Mouse (Mus musculus) midbrain, postnatal 0 days (tissue): ENCODE results near the gene Gm1330. TPM values are rescaled to one million over a fixed set of nuclear protein-coding genes. Genes with fewer than 3 reads are reported as not detected.
"Not testable (repeated sequence)": the region's sequence is repeated elsewhere in the genome, so short reads cannot be mapped to it uniquely, and the experiment has no call there.

Source experiments
- ATAC-seq: fragments of 200-750 bp; cut with Nextera tagmentation; 2 replicates; pipeline ENCODE4 v1.8.0; 2017; ENCODE audit warnings: moderate number of reproducible peaks, mild to moderate bottlenecking, moderate TSS enrichment, moderate library complexity; ENCODE audit not compliant: low FRiP score
- DNase-seq: peaks from one replicate; pipeline ENCODE4 v3.0.0-alpha.2; 2015; ENCODE audit warnings: low spot score
- H3K27ac ChIP-seq: fragments of 300-500 bp; sonication (generic); 2 replicates; pipeline ENCODE4 v1.5.1; 2014; ENCODE audit warnings: low read depth, mild to moderate bottlenecking, low read length, mixed read lengths
- H3K27me3 ChIP-seq: fragments of 300-500 bp; sonication (generic); 2 replicates; pipeline ENCODE4 v1.6.1; 2014; ENCODE audit warnings: low read length, control low read depth, mixed read lengths; ENCODE audit not compliant: insufficient read depth
- H3K36me3 ChIP-seq: fragments of 300-500 bp; sonication (generic); 2 replicates; pipeline ENCODE4 v1.6.1; 2014; ENCODE audit warnings: low read length, control low read depth, mixed read lengths; ENCODE audit not compliant: insufficient read depth
- H3K4me1 ChIP-seq: fragments of 300-500 bp; sonication (generic); 2 replicates; pipeline ENCODE4 v1.6.1; 2014; ENCODE audit warnings: mild to moderate bottlenecking, control low read depth, antibody characterized with exemption, low read length, mixed read lengths; ENCODE audit not compliant: insufficient read depth
- H3K4me2 ChIP-seq: fragments of 300-500 bp; sonication (generic); 2 replicates; pipeline ENCODE4 v1.6.1; 2014; ENCODE audit warnings: low read depth, mild to moderate bottlenecking, low read length, mixed read lengths; ENCODE audit not compliant: poor library complexity, severe bottlenecking
- H3K4me3 ChIP-seq: fragments of 300-500 bp; sonication (generic); 2 replicates; pipeline ENCODE4 v1.5.1; 2014; ENCODE audit warnings: low read depth, mild to moderate bottlenecking, low read length, moderate library complexity
- H3K9ac ChIP-seq: fragments of 300-500 bp; sonication (generic); replicated peaks from 2 replicates; pipeline ENCODE4 v1.6.1; 2014; ENCODE audit warnings: mild to moderate bottlenecking, low read length, moderate library complexity, mixed read lengths; ENCODE audit not compliant: poor library complexity, severe bottlenecking
- H3K9me3 ChIP-seq: fragments of 300-500 bp; sonication (generic); 2 replicates; pipeline ENCODE4 v1.6.1; 2016; ENCODE audit warnings: low read length, control low read depth
- CTCF ChIP-seq: IDR thresholded peaks from 2 replicates; pipeline ENCODE4 v1.5.1; 2016; ENCODE audit warnings: antibody characterized with exemption, mild to moderate bottlenecking
- WGBS: fragments of 180-500 bp; shearing (Covaris S2); extraction: QIAGEN DNeasy Blood & Tissue Kit; methylation state at CpG from one replicate; pipeline ENCODE4 v1.1.7; 2014; 5-methylcytosine and 5-hydroxymethylcytosine counted together
- polyA plus RNA-seq: library from polyadenylated mRNA; unstranded; fragments of >200 nt; fragmentation: Nextera tagmentation; extraction: Ambion mirVana; gene quantifications from 2 replicates; pipeline ENCODE4 v1.2.1, GENCODE M21; 2015
- total RNA-seq: library from RNA; depleted of rRNA; stranded (reverse); fragments of >200 nt; gene quantifications from 2 replicates; pipeline ENCODE4 v1.2.3, GENCODE M21; 2014; rRNA removed

The Gm1330 gene
- total RNA-seq (not detected in 2 replicates), polyA plus RNA-seq (not detected in 2 replicates)

- no peak within 1 kb of the TSS for H3K4me2 ChIP-seq
- H3K27me3 ChIP-seq = no peaks in the 10 kb centered on the region
- H3K4me1 ChIP-seq = no peaks in the 10 kb centered on the region
- no peak within 1 kb of the TSS for H3K27ac ChIP-seq
- DNase-seq (no peak), ATAC-seq (no peak)
- H3K9me3 ChIP-seq = no peaks in the 10 kb centered on the region
- no peak within 1 kb of the TSS for H3K4me3 ChIP-seq
- no peaks in the 10 kb centered on the region for H3K36me3 ChIP-seq
- no peak within 1 kb of the TSS for H3K9ac ChIP-seq
- no peak for TF ChIP-seq CTCF
Measured at GRCm38 (mm10) chr2:149003151-149003550, at the start of gene Gm1330. TSS of gene Gm1330 (minus strand) at chr2:149003251.

DNA sequence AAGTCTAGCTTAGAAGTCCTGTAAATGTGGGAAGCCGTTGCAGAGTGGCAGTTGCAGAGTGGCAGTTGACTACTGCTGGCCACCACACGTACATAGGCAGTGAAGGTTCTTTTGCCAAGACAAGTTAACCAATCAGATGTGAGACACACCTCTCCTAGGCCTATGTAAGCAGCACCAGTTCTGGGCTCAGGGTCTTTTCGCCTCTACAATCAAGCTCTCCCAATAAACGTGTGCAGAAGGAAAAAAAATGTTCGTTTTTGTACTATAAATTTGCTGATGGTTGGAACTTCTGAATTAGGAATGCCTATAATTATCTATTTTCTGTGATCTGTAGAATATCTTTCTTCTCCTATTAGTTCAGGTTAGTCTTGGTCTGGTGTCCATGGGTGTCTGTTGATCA, 14.1 kb upstream of the Gm1330 start, which contains the start of gene Gm10750:
Gene Gm10750 (minus strand): TSS at position 101 of the 400 bp plus-strand sequence.
- H3K36me3 ChIP-seq, ATAC-seq: not testable (repeated sequence)
- 80% methylated on average over 5 of the region's 5 CpGs for WGBS

DNA sequence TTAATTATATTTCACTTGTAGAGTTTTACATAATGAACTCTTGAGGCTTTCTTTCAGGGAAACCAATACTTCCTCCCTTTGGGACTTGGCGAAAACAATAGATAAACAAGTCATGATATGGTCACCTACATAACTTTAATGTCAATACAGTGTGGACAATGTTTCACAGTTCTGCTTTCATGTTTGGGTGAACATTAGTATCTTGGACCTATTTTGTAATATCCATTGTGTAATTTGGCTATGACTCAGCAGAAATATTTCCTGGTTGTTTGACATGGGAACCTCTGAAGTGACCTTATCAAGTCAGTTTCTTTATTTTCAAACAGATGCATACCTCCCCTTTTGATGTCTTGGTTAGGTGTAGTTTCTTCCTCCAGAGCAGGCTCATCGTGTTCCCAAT, 1.8 kb upstream of the Gm1330 start:
- Histone ChIP-seq H3K9me3 (no peaks in the 10 kb centered on the region), H3K27ac (no peak overlapping the region), H3K27me3 (no peaks in the 10 kb centered on the region), H3K36me3 (no peaks in the 10 kb centered on the region), H3K4me2 (no peak overlapping the region), H3K4me1 (no peaks in the 10 kb centered on the region), H3K9ac (no peak overlapping the region), H3K4me3 (no peak overlapping the region)
- WGBS = 73% methylated on average over 2 of the region's 2 CpGs
- no peak for ATAC-seq
- TF ChIP-seq CTCF = no peak
- DNase-seq = no peak

More for the DNA sequence above, 14.1 kb upstream of the Gm1330 start, which contains the start of gene Gm10750:
- H3K4me2 ChIP-seq, DNase-seq, H3K27me3 ChIP-seq, H3K9ac ChIP-seq, H3K9me3 ChIP-seq, H3K27ac ChIP-seq, H3K4me3 ChIP-seq, H3K4me1 ChIP-seq: not testable (repeated sequence)

DNA sequence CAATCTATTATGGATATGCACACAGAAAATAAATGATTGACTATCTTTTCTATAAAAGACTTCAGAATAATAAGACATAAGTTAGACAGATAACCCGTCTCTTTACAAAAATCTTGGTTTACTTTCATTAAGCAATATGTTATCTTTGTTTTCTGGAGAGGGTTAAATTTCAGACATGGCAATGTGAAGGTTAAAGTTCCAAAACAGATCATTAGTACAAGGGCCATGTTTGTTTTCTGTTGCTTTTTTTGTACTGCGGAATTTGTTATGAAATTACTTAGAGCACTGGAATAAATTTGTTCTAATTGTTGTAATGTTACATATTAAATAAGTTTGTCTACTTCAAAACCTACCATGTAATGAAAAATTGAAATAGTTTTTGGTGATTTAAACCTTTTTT, 7.9 kb downstream of the Gm1330 start:
- DNase-seq = no peak
- H3K27me3 ChIP-seq = no peaks in the 10 kb centered on the region
- no peaks in the 10 kb centered on the region for H3K4me1 ChIP-seq
- no peak overlapping the region for H3K27ac ChIP-seq
- no peak for TF ChIP-seq CTCF
- H3K36me3 ChIP-seq = no peaks in the 10 kb centered on the region
- no peak overlapping the region for H3K4me2 ChIP-seq
- H3K4me3 ChIP-seq = no peak overlapping the region
- ATAC-seq = no peak
- 95% methylated on average over 2 of the region's 2 CpGs for WGBS
- H3K9ac ChIP-seq = no peak overlapping the region
- H3K9me3 ChIP-seq = peaks cover 3% of the 10 kb centered on the region; the same call in 1 of the 2 replicates

Other genes starting within 250 kb of the Gm1330 start
- gene Cst11, start 231.8 kb downstream of the Gm1330 start, total RNA-seq = not detected in 2 replicates
- not detected in 2 replicates for gene Cst11, start 231.8 kb downstream of the Gm1330 start, polyA plus RNA-seq
- not detected in 2 replicates for gene 8030411F24Rik, start 221.2 kb downstream of the Gm1330 start, total RNA-seq
- not detected in 2 replicates for gene 8030411F24Rik, start 221.2 kb downstream of the Gm1330 start, polyA plus RNA-seq
- gene Cst12, start 213.9 kb downstream of the Gm1330 start, total RNA-seq = not detected in 2 replicates
- not detected in 2 replicates for gene Cst12, start 213.9 kb downstream of the Gm1330 start, polyA plus RNA-seq
- gene Cst8, start 204.5 kb downstream of the Gm1330 start, total RNA-seq = not detected in 2 replicates
- not detected in 2 replicates for gene Cst8, start 204.5 kb downstream of the Gm1330 start, polyA plus RNA-seq
- not detected in 2 replicates for gene Cst13, start 183.2 kb downstream of the Gm1330 start, total RNA-seq
- not detected in 2 replicates for gene Cst13, start 183.2 kb downstream of the Gm1330 start, polyA plus RNA-seq
- not detected in 2 replicates for gene Cst9, start 168.1 kb downstream of the Gm1330 start, total RNA-seq
- gene Cst9, start 168.1 kb downstream of the Gm1330 start, polyA plus RNA-seq = not detected in 2 replicates
- not detected in 2 replicates for gene 9230104L09Rik, start 138.2 kb downstream of the Gm1330 start, total RNA-seq
- not detected in 2 replicates for gene 9230104L09Rik, start 138.2 kb downstream of the Gm1330 start, polyA plus RNA-seq
- 457 and 677 TPM in 2 replicates for gene Cst3, start 127.6 kb downstream of the Gm1330 start, total RNA-seq
- gene Cst3, start 127.6 kb downstream of the Gm1330 start, polyA plus RNA-seq = 1,077 and 1,177 TPM in 2 replicates
- not detected in 2 replicates for gene Gm10750, start 14.0 kb upstream of the Gm1330 start, total RNA-seq
- gene Gm10750, start 14.0 kb upstream of the Gm1330 start, polyA plus RNA-seq = not detected in 2 replicates